Mouse (Mus musculus) CH12.LX (cell line): ENCODE data around the gene Snapc1.

ENCODE experiments used
- BHLHE40 ChIP-seq: IDR thresholded peaks from 2 replicates; pipeline ENCODE4 v1.6.1; 2011; ENCODE audit warnings: mild to moderate bottlenecking, low read depth, low read length, improper control_type of control experiment
- CTCF ChIP-seq, 2 experiments: IDR thresholded peaks in 1 of 2; conservative IDR thresholded peaks in 1 of 2; 2 replicates each; pipeline ENCODE4 v1.5.1; 2011 to 2012; ENCODE audit warnings: low read depth in 2 of 2, low read length in 2 of 2, improper control_type of control experiment in 1 of 2, inconsistent platforms in 1 of 2, mild to moderate bottlenecking in 1 of 2, moderate library complexity in 1 of 2
- E2F4 ChIP-seq: IDR thresholded peaks from 2 replicates; pipeline ENCODE4 v1.6.1; 2011; ENCODE audit warnings: low read depth, low read length, improper control_type of control experiment; ENCODE audit not compliant: insufficient replicate concordance
- EP300 ChIP-seq: IDR thresholded peaks from 2 replicates; pipeline ENCODE4 v1.6.1; 2011; ENCODE audit warnings: low read length, improper control_type of control experiment
- KAT2A ChIP-seq: IDR thresholded peaks from 2 replicates; pipeline ENCODE4 v1.6.1; 2012; ENCODE audit warnings: low read length, improper control_type of control experiment, inconsistent platforms; ENCODE audit not compliant: insufficient replicate concordance
- MAZ ChIP-seq: IDR thresholded peaks from 2 replicates; pipeline ENCODE4 v1.6.1; 2012; ENCODE audit warnings: low read depth, mild to moderate bottlenecking, inconsistent platforms, low read length, improper control_type of control experiment, moderate library complexity
- RAD21 ChIP-seq: IDR thresholded peaks from 2 replicates; pipeline ENCODE4 v1.6.1; 2011; ENCODE audit warnings: low read depth, mild to moderate bottlenecking, low read length, improper control_type of control experiment, moderate library complexity
- SMC3 ChIP-seq: IDR thresholded peaks from 2 replicates; pipeline ENCODE4 v1.6.1; 2011; ENCODE audit warnings: low read depth, low read length, improper control_type of control experiment
- TCF12 ChIP-seq: IDR thresholded peaks from 2 replicates; pipeline ENCODE4 v1.6.1; 2014; ENCODE audit warnings: low read depth, mild to moderate bottlenecking, inconsistent platforms, low read length, improper control_type of control experiment
- USF1 ChIP-seq: IDR thresholded peaks from 2 replicates; pipeline ENCODE4 v1.6.1; 2014; ENCODE audit warnings: low read depth, mild to moderate bottlenecking, inconsistent platforms, low read length, improper control_type of control experiment
- ZC3H11A ChIP-seq: IDR thresholded peaks from 2 replicates; pipeline ENCODE4 v1.6.1; 2012; ENCODE audit warnings: low read depth, mild to moderate bottlenecking, inconsistent platforms, low read length, improper control_type of control experiment
- ZKSCAN1 ChIP-seq: IDR thresholded peaks from 2 replicates; pipeline ENCODE4 v1.6.1; 2012; ENCODE audit warnings: low read depth, inconsistent platforms, low read length, improper control_type of control experiment, borderline replicate concordance
- ZMIZ1 ChIP-seq: IDR thresholded peaks from 2 replicates; pipeline ENCODE4 v1.6.1; 2012; ENCODE audit warnings: low read depth, mild to moderate bottlenecking, inconsistent platforms, low read length, improper control_type of control experiment

DNA sequence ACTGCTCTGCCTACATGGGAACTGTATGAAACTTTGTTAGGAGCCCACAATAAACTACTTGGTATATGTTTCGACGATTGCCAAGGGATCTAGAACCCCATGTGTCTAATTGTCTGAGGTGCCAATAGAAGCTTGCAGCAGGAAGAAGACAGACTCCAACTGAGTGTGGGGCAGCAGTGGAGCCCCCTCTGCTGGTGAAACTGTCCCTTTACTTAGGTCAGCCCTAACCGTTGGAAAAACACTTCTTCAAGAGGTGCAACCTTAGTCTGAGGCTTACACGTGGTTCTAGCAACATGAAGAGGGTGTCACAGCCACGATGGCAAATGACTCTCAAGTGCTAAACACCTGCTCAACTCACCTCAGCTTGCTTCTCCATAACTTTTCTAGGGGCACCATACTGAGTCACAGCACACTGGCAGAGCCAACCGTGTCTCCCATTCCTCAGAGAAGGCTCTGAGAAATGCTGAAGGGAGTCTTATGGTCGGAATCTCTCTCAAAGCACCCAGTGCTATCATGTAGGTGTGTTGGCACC, 50.5 kb downstream of the Snapc1 start:
- TF ChIP-seq CTCF (conservative IDR thresholded peaks at IDR 0.05 in 1 of 2, IDR thresholded peaks at IDR 0.05 in 1 of 2; ENCODE audit: low read depth in 2 of 2, low read length in 2 of 2) (peak in 1 of 2 experiments; percentile 73; a peak in 3 of 4 replicates), RAD21 (peak; percentile 47), USF1 (no peak), ZKSCAN1 (no peak), ZMIZ1 (no peak), TCF12 (no peak), E2F4 (no peak), KAT2A (no peak), BHLHE40 (no peak), MAZ (no peak), EP300 (no peak), SMC3 (peak; percentile 56), ZC3H11A (no peak)
